Mouse (Mus musculus) hindbrain, embryonic 10.5 days (tissue): Measurements from ENCODE around the gene Sccpdh. TPM values are rescaled to one million over a fixed set of nuclear protein-coding genes. Genes with fewer than 3 reads are reported as not detected.
"Not testable (repeated sequence)": the region's sequence is repeated elsewhere in the genome, so short reads cannot be mapped to it uniquely, and the experiment has no call there.

Experiments used
- DNase-seq: peaks from one replicate; pipeline ENCODE4 v3.0.0-alpha.2; 2017; ENCODE audit warnings: low spot score
- H3K27ac ChIP-seq: fragments of 300-500 bp; sonication (generic); 2 replicates; pipeline ENCODE4 v1.5.1; 2016; ENCODE audit warnings: mild to moderate bottlenecking, moderate library complexity
- H3K27me3 ChIP-seq: fragments of 300-500 bp; sonication (generic); 2 replicates; pipeline ENCODE4 v1.6.1; 2016; ENCODE audit warnings: mild to moderate bottlenecking; ENCODE audit not compliant: poor library complexity, insufficient read depth, severe bottlenecking
- H3K36me3 ChIP-seq: fragments of 300-500 bp; sonication (generic); 2 replicates; pipeline ENCODE4 v1.6.1; 2016; ENCODE audit warnings: mild to moderate bottlenecking, moderate library complexity
- H3K4me1 ChIP-seq: fragments of 300-500 bp; sonication (generic); replicated peaks from 2 replicates; pipeline ENCODE4 v1.6.1; 2016; ENCODE audit warnings: mild to moderate bottlenecking
- H3K4me3 ChIP-seq: fragments of 300-500 bp; sonication (generic); 2 replicates; pipeline ENCODE4 v1.5.1; 2016; ENCODE audit warnings: mild to moderate bottlenecking, moderate library complexity
- H3K9me3 ChIP-seq: fragments of 300-500 bp; sonication (generic); 2 replicates; pipeline ENCODE4 v1.6.1; 2016; ENCODE audit warnings: mild to moderate bottlenecking, moderate library complexity
- WGBS: fragments of 180-500 bp; shearing (Covaris S2); methylation state at CpG from one replicate; pipeline ENCODE4 v1.1.7; 2016; 5-methylcytosine and 5-hydroxymethylcytosine counted together
- polyA plus RNA-seq: library from polyadenylated mRNA; unstranded; fragments of >200 nt; fragmentation: Nextera tagmentation; extraction: Ambion mirVana; gene quantifications from 2 replicates; pipeline ENCODE4 v1.2.1, GENCODE M21; 2016

Gene Sccpdh
- polyA plus RNA-seq, 1 experiment from 2014 or later, result 92.3 TPM

DNA sequence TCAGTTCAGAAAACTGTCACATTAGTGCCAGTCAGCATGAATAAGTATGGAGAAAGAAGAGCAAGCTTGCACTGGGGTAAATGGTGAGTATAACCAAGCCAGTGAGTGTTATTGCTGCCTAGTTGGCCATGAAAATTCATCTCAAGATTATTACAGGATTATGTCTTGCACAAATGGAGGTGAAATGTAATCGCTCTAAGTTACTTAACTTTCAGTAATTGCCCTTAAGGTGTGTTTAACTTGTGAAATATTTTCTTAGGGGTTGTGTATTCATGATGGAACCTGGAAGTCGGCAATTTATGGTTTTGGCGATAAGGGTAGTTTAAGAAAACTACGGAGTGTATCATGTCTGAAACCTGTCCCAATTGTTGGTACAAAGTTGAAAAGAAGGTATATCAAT is 11.3 kb downstream of the Sccpdh start:
- 98% methylated on average over 4 of the region's 4 CpGs for WGBS
- Histone ChIP-seq H3K27ac (no peak overlapping the region), H3K36me3 (peaks cover 92% of the 10 kb centered on the region), H3K27me3 (no peaks in the 10 kb centered on the region), H3K4me1 (no peaks in the 10 kb centered on the region), H3K4me3 (no peak overlapping the region), H3K9me3 (no peaks in the 10 kb centered on the region)
- no peak for DNase-seq

DNA sequence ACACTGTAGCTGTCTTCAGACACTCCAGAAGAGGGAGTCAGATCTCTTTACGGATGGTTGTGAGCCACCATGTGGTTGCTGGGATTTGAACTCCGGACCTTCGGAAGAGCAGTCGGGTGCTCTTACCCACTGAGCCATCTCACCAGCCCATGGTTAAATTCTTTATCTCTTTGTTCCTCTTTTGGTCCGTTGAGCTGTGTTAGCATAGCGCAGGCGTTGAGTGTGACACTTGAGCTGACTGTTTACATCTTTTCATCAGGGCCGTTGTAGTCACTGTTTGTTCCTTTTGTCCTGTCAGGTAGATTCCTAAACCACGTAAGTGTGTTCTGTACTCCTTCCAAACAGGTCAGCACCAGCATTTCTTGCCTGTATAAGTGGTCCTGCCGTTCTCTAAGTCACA is 14.7 kb downstream of the Sccpdh start:
- not testable (repeated sequence) for DNase-seq, H3K27ac ChIP-seq, H3K4me1 ChIP-seq, H3K9me3 ChIP-seq, H3K4me3 ChIP-seq, H3K27me3 ChIP-seq
- peaks cover 92% of the 10 kb centered on the region for H3K36me3 ChIP-seq
- 92% methylated on average over 10 of the region's 10 CpGs for WGBS

DNA sequence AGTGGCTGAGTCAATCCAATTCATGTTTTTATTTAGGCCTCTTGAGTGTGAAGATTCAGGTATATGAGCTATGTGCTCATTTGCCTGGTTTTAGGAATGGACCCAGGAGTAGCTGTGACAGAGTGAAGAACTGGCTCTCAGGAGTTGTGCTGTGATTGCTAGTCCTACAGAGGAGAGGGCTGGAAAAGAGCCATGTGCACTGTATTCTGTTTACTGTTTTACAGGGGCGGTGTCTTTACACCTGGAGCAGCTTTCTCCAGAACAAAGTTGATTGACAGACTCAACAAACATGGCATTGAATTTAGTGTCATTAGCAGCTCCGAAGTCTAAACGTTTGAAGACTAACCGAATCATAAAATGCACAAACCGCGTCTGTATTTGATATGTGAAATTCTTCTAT is 18.3 kb downstream of the Sccpdh start:
- Histone ChIP-seq H3K9me3 (no peaks in the 10 kb centered on the region), H3K4me3 (no peak overlapping the region), H3K36me3 (peaks cover 71% of the 10 kb centered on the region), H3K4me1 (no peaks in the 10 kb centered on the region), H3K27me3 (no peaks in the 10 kb centered on the region), H3K27ac (no peak overlapping the region)
- WGBS, result 96% methylated on average over 6 of the region's 6 CpGs
- no peak for DNase-seq

DNA sequence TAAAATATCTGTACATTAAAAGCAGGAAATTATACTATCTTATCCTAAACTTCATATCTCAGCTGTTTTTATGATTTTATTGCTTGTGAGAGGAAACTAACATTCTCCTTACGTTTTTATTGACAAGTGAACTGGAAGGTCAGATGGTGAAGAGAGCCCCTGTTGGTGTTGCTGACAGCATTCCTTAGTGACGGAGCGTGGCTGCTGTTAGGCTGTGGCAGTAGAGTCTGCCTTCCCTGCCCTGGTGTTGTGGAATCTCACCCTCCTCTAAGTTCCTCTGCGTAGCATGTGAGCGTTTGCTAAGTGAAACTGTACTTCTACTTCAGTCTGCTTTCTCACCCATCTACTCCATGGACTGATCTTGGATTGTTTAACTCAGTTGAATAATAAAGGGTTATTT is 18.8 kb downstream of the Sccpdh start:
- Histone ChIP-seq H3K36me3 (peaks cover 66% of the 10 kb centered on the region), H3K27me3 (no peaks in the 10 kb centered on the region), H3K9me3 (no peaks in the 10 kb centered on the region), H3K4me1 (no peaks in the 10 kb centered on the region), H3K4me3 (no peak overlapping the region), H3K27ac (no peak overlapping the region)
- DNase-seq, result no peak
- 88% methylated on average over 5 of the region's 5 CpGs for WGBS

DNA sequence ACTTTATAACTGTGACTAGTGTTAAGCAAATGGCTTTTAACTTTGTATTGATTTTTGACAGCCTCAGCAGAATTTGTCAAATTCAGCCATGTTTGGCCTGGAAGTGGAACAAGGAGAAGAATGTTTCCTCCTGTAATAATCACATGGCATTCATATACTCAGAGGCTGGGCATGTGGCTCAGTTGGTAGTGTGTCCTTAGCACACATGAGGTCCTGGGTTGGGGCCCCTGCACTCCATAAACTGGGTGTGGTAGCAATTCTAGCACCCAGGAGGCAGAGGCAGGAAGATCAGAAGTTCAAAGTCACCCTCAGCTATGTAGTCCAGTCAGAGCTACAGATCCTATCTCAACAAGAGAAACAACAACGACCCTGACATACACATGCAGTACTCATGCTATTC is 19.3 kb downstream of the Sccpdh start:
- no peak overlapping the region for H3K27ac ChIP-seq
- peaks cover 61% of the 10 kb centered on the region for H3K36me3 ChIP-seq

DNA sequence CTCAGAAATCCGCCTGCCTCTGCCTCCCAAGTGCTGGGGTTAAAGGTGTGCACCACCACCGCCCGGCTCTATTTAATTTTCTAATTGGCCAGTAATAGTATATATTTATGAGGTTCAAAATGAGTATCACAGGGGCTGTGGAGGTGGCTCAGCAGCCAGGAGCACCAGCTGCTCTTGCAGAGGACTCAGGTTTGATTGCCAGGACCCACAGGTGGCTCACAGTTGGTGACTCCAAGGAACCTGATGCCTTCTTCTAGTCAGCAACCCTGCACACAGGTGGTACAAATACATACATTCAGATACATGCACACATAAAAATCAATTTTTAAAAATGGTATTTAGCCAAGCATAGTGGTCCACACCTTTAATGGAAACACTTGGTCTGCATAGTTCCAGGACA is 20.0 kb downstream of the Sccpdh start:
- DNase-seq, result no peak
- no peaks in the 10 kb centered on the region for H3K9me3 ChIP-seq
- H3K27ac ChIP-seq, result no peak overlapping the region
- H3K27me3 ChIP-seq, result no peaks in the 10 kb centered on the region
- H3K4me1 ChIP-seq, result no peaks in the 10 kb centered on the region
- WGBS, result 88% methylated on average over 3 of the region's 3 CpGs
- peaks cover 57% of the 10 kb centered on the region for H3K36me3 ChIP-seq
- no peak overlapping the region for H3K4me3 ChIP-seq

More for the DNA sequence above, 19.3 kb downstream of the Sccpdh start:
- H3K4me1 ChIP-seq, result no peaks in the 10 kb centered on the region
- H3K27me3 ChIP-seq, result no peaks in the 10 kb centered on the region
- H3K9me3 ChIP-seq, result no peaks in the 10 kb centered on the region
- DNase-seq, result no peak
- H3K4me3 ChIP-seq, result no peak overlapping the region
- 93% methylated on average over 1 of the region's 1 CpGs for WGBS

DNA sequence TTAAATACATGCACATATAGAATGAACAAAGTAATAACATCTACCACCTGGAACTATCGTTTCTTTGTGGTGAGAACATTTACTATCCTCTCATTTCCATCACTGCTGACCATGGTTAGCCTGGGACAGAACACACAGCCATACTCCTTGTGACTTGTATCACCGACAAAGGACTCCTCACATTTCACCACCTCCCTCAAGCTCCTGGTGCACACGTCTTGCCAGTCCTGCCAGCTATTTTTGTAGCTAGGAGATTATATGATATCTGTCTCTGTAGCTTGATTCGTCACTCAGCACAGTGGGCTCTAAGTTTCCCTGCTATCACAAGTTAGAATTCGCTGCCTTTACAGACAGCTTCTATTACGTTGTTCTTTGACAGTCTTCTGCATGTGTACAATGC is 20.4 kb downstream of the Sccpdh start:
- H3K9me3 ChIP-seq, result no peaks in the 10 kb centered on the region
- no peak for DNase-seq
- peaks cover 52% of the 10 kb centered on the region for H3K36me3 ChIP-seq
- no peaks in the 10 kb centered on the region for H3K4me1 ChIP-seq
- H3K4me3 ChIP-seq, result no peak overlapping the region
- 87% methylated on average over 6 of the region's 6 CpGs for WGBS
- no peaks in the 10 kb centered on the region for H3K27me3 ChIP-seq
- H3K27ac ChIP-seq, result no peak overlapping the region

DNA sequence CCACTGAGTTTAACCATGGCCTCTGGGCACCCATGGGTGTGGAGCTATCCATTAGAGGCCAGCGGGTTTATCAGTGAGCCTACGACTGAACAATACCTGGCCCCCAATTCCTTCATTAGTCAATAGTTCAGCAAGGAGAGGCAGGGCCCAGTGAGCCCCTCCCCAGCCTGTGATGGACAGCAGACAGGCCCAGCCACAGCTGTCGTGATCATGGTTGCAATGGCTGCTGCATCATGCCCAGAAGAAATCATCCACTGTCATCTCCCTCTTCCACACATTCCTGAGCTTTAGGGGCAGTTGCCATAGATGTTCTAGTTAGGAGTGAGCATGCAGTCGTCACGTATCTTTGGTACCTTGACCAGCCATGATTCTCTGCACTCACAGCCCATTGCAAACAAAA is 20.9 kb downstream of the Sccpdh start:
- Histone ChIP-seq H3K27me3 (no peaks in the 10 kb centered on the region), H3K4me3 (no peak overlapping the region), H3K36me3 (peaks cover 47% of the 10 kb centered on the region), H3K27ac (no peak overlapping the region), H3K9me3 (no peaks in the 10 kb centered on the region), H3K4me1 (no peaks in the 10 kb centered on the region)
- DNase-seq, result no peak
- WGBS, result 81% methylated on average over 5 of the region's 5 CpGs

DNA sequence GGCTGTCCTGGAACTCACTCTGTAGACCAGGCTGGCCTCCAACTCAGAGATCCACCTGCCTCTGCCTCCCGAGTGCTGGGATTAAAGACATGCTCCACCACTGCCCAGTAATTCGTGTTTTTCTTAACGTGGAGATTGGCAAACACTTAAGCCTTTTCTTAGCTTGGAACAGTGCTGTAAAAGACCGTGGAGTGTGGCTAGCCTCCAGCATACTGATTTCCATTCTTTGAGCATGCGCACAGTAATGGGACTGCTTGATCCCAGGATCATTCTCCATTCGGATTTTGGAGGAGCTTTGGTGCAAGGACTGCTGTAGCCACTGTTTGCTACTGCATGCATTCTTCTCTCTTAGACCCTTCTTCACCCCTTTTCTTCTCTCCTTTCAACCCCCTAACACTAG is 21.5 kb downstream of the Sccpdh start:
- WGBS, result 83% methylated on average over 6 of the region's 6 CpGs
- no peak for DNase-seq
- no peaks in the 10 kb centered on the region for H3K9me3 ChIP-seq
- H3K4me1 ChIP-seq, result no peaks in the 10 kb centered on the region
- no peak overlapping the region for H3K27ac ChIP-seq
- peaks cover 43% of the 10 kb centered on the region for H3K36me3 ChIP-seq
- no peaks in the 10 kb centered on the region for H3K27me3 ChIP-seq
- H3K4me3 ChIP-seq, result no peak overlapping the region

DNA sequence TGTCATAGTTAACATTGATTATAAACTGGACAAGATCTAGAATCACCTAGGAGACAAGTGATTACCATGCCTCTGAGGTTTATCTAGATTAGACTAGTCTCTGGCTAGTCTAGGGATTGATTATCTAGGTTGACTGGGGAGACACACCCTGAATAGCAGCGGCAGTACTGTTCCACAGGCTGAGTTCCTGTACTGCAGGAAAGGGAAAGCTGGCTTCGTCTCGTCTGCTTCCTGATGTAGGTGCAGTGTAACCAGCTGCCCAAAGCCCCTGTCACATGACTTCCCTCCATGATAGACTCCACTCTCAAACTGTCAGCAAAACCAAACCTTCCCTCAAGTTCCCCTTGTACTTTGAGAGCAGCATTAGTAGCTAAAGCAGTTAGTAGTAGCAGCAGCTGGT is 36.1 kb downstream of the Sccpdh start:
- Histone ChIP-seq H3K9me3 (no peaks in the 10 kb centered on the region), H3K4me1 (no peaks in the 10 kb centered on the region), H3K36me3 (no peaks in the 10 kb centered on the region), H3K27me3 (no peaks in the 10 kb centered on the region), H3K27ac (no peak overlapping the region), H3K4me3 (no peak overlapping the region)
- 83% methylated on average over 3 of the region's 3 CpGs for WGBS
- no peak for DNase-seq

DNA sequence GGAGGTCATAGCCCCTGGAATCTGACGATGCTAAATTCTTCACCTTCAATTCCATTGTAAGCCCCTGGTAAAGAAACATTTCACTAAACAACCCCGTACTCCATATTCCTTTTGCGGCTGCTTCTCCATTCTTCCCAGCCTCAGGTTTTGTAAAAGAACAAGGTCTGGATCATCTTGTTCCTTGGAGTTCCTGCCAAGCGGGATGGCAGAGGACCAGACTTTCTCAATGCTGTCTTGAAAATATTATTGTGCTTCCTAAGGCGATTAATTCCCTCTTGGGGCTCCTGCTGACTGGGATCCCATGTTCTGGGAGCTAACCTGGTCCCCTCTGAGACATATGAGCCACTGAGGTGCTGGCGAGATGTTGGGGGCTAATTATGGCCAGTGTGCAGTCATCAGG is 37.1 kb downstream of the Sccpdh start:
- Histone ChIP-seq H3K36me3 (no peaks in the 10 kb centered on the region), H3K4me3 (no peak overlapping the region), H3K9me3 (no peaks in the 10 kb centered on the region), H3K27ac (no peak overlapping the region), H3K4me1 (no peaks in the 10 kb centered on the region), H3K27me3 (no peaks in the 10 kb centered on the region)
- DNase-seq, result no peak
- WGBS, result 88% methylated on average over 6 of the region's 6 CpGs

DNA sequence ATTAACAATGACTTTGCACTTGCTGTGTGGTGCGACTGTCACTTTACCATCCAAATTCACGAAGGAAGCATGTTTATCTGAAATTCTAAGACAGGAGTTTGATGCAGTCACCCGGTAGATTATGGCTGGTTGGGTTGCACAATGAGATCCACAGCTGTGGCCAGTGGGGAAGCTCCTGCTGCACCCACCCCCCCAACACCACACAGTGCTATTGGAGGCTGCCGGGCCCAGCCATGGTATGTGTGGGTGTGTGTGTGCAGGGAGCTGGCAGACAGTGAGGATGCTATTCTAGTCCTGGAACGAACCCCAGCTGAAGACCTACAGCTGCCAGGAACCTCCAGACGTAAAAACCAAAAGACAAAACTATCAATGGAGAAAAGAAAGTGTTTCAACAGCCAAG is 41.4 kb downstream of the Sccpdh start:
- WGBS, result 87% methylated on average over 6 of the region's 6 CpGs
- no peaks in the 10 kb centered on the region for H3K4me1 ChIP-seq
- peaks cover 3% of the 10 kb centered on the region; the same call in 1 of the 2 replicates for H3K9me3 ChIP-seq
- no peak overlapping the region for H3K27ac ChIP-seq
- H3K36me3 ChIP-seq, result no peaks in the 10 kb centered on the region
- H3K4me3 ChIP-seq, result no peak overlapping the region
- no peaks in the 10 kb centered on the region for H3K27me3 ChIP-seq
- DNase-seq, result no peak

DNA sequence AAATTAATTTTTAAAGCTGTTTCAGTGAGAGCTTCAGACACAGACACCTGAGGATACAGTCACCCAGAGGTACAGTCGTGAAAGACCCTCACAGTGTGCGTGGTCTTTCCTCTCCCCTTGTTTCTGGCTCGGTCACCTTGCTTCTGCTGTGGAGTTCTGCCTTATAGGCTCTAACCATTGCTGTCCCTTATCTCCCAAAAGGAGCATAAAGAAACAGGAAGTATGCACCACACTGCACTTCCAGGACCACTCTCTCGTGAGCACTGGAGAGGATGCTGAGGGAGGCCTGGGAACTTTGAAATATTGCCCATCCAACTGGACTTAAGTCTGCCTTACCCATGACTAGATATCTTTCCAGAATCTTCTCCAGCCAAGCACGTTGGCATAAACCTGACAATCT is 42.7 kb downstream of the Sccpdh start:
- Histone ChIP-seq H3K27me3 (no peaks in the 10 kb centered on the region), H3K36me3 (no peaks in the 10 kb centered on the region), H3K9me3 (peaks cover 8% of the 10 kb centered on the region; the same call in 1 of the 2 replicates), H3K27ac (no peak overlapping the region), H3K4me3 (no peak overlapping the region), H3K4me1 (no peaks in the 10 kb centered on the region)
- DNase-seq, result no peak
- WGBS, result 88% methylated on average over 5 of the region's 5 CpGs

DNA sequence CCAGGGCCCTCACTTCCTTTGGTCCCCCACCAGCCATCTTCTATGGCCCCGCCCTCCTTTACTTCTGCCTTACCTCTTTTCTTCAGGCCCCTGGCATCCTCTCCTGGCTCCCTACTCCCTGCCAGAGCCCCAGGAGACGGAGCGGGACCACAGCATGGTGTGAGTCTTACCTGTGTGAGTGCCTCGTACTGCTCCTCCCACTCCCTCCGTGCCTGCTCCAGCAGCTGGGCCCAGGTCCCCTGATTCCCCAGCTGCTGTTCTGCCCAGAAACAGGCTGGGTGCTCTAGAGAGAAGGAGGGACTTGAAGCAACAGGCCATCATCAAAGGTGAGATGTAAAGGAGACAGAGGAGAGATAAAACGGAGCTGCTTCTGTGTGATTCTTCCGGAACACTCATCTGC is 44.6 kb downstream of the Sccpdh start:
- Histone ChIP-seq H3K36me3 (no peaks in the 10 kb centered on the region), H3K27me3 (no peaks in the 10 kb centered on the region), H3K4me3 (no peak overlapping the region), H3K4me1 (no peaks in the 10 kb centered on the region), H3K9me3 (peaks cover 8% of the 10 kb centered on the region; the same call in 1 of the 2 replicates), H3K27ac (no peak overlapping the region)
- 88% methylated on average over 7 of the region's 7 CpGs for WGBS
- no peak for DNase-seq
